Mouse (Mus musculus) small intestine, adult 2 months (tissue): ENCODE measurements at regions not wholly inside any gene's neighbourhood (a gene's known extent, or its start where the extent isn't known, plus 50 kb on each side); places are given as distances from the start of the nearest gene placed in this dataset.
"Not testable (repeated sequence)": the region's sequence is repeated elsewhere in the genome, so short reads cannot be mapped to it uniquely, and the experiment has no call there.

Experiments
- H3K27ac ChIP-seq: fragments of 200-500 bp; 2 replicates; pipeline ENCODE4 v1.5.1; 2012; ENCODE audit warnings: low read depth, low read length, control low read depth, inconsistent platforms; ENCODE audit not compliant: insufficient read depth
- H3K27me3 ChIP-seq: fragments of 200-500 bp; 2 replicates; pipeline ENCODE4 v1.6.1; 2012; ENCODE audit warnings: mild to moderate bottlenecking, moderate library complexity, low read length, inconsistent platforms; ENCODE audit not compliant: control insufficient read depth, insufficient read depth
- H3K36me3 ChIP-seq: fragments of 200-500 bp; 2 replicates; pipeline ENCODE4 v1.6.1; 2012; ENCODE audit warnings: mild to moderate bottlenecking, low read length, control low read depth, inconsistent platforms; ENCODE audit not compliant: control insufficient read depth, insufficient read depth
- H3K4me1 ChIP-seq: fragments of 200-500 bp; 2 replicates; pipeline ENCODE4 v1.6.1; 2012; ENCODE audit warnings: low read length, inconsistent platforms, mixed read lengths; ENCODE audit not compliant: control insufficient read depth, insufficient read depth, insufficient read length
- H3K4me3 ChIP-seq: fragments of 200-500 bp; 2 replicates; pipeline ENCODE4 v1.5.1; 2012; ENCODE audit warnings: low read depth, mild to moderate bottlenecking, control low read depth, inconsistent platforms, low read length, moderate library complexity
- CTCF ChIP-seq: fragments of 200-500 bp; IDR thresholded peaks from 2 replicates; pipeline ENCODE4 v1.5.1; 2012; ENCODE audit warnings: low read depth, mild to moderate bottlenecking, control low read depth, inconsistent platforms, low read length, moderate library complexity, mixed read lengths; ENCODE audit not compliant: insufficient replicate concordance, insufficient read length; ENCODE audit errors: extremely low read depth
- POLR2A ChIP-seq: fragments of 200-500 bp; IDR thresholded peaks from 2 replicates; pipeline ENCODE4 v1.6.1; 2012; ENCODE audit warnings: low read depth, mild to moderate bottlenecking, control low read depth, inconsistent platforms, low read length, moderate library complexity
- WGBS: fragments of 180-500 bp; shearing (Covaris S2); methylation state at CpG from one replicate; pipeline ENCODE4 v1.1.7; 2018; 5-methylcytosine and 5-hydroxymethylcytosine counted together

GRCm38 (mm10) chr16:51086556-51086955, 495.6 kb upstream of the Ccdc54 start:
- no peak overlapping the region for H3K27ac ChIP-seq
- H3K27me3 ChIP-seq = no peaks in the 10 kb centered on the region
- no peak overlapping the region for H3K4me3 ChIP-seq
- no peaks in the 10 kb centered on the region for H3K36me3 ChIP-seq
- 89% methylated on average over 7 of the region's 7 CpGs for WGBS
- TF ChIP-seq CTCF (no peak), POLR2A (no peak)
- H3K4me1 ChIP-seq = no peaks in the 10 kb centered on the region

GRCm38 (mm10) chr16:51080146-51080545, 489.2 kb upstream of the Ccdc54 start:
- 62% methylated on average over 4 of the region's 4 CpGs for WGBS
- H3K27ac ChIP-seq = no peak overlapping the region
- no peaks in the 10 kb centered on the region for H3K27me3 ChIP-seq
- TF ChIP-seq POLR2A = no peak
- no peak for TF ChIP-seq CTCF
- no peaks in the 10 kb centered on the region for H3K36me3 ChIP-seq
- H3K4me1 ChIP-seq = no peaks in the 10 kb centered on the region
- no peak overlapping the region for H3K4me3 ChIP-seq

- H3K4me3 ChIP-seq = no peak overlapping the region
- no peak for TF ChIP-seq CTCF
- TF ChIP-seq POLR2A = no peak
- 42% methylated on average over 2 of the region's 2 CpGs for WGBS
- no peak overlapping the region for H3K27ac ChIP-seq
- H3K27me3 ChIP-seq = no peaks in the 10 kb centered on the region
- H3K36me3 ChIP-seq = no peaks in the 10 kb centered on the region
- no peaks in the 10 kb centered on the region for H3K4me1 ChIP-seq
These were observed 457.7 kb upstream of the Ccdc54 start for GRCm38 (mm10) chr16:51048650-51049049.

- Histone ChIP-seq H3K4me1 (no peaks in the 10 kb centered on the region), H3K27me3 (no peaks in the 10 kb centered on the region), H3K27ac (no peak overlapping the region), H3K4me3 (no peak overlapping the region), H3K36me3 (no peaks in the 10 kb centered on the region)
- TF ChIP-seq CTCF (no peak), POLR2A (no peak)
- WGBS = 70% methylated on average over 4 of the region's 4 CpGs
These were observed 457.2 kb upstream of the Ccdc54 start for GRCm38 (mm10) chr16:51048169-51048568.

- H3K27me3 ChIP-seq = no peaks in the 10 kb centered on the region
- no peaks in the 10 kb centered on the region for H3K4me1 ChIP-seq
- no peak overlapping the region for H3K4me3 ChIP-seq
- no peaks in the 10 kb centered on the region for H3K36me3 ChIP-seq
- H3K27ac ChIP-seq = no peak overlapping the region
- TF ChIP-seq POLR2A (no peak), CTCF (no peak)
- WGBS = 81% methylated on average over 4 of the region's 4 CpGs
These were observed 450.4 kb upstream of the Ccdc54 start for GRCm38 (mm10) chr16:51041311-51041710.

GRCm38 (mm10) chr16:51002876-51003275, 411.9 kb upstream of the Ccdc54 start:
- Histone ChIP-seq H3K4me1 (no peaks in the 10 kb centered on the region), H3K4me3 (no peak overlapping the region), H3K27me3 (no peaks in the 10 kb centered on the region), H3K36me3 (no peaks in the 10 kb centered on the region), H3K27ac (no peak overlapping the region)
- TF ChIP-seq POLR2A (no peak), CTCF (no peak)

GRCm38 (mm10) chr16:50964395-50964794, 373.4 kb upstream of the Ccdc54 start:
- no peak overlapping the region for H3K4me3 ChIP-seq
- no peaks in the 10 kb centered on the region for H3K27me3 ChIP-seq
- H3K4me1 ChIP-seq = no peaks in the 10 kb centered on the region
- 56% methylated on average over 2 of the region's 2 CpGs for WGBS
- H3K27ac ChIP-seq = no peak overlapping the region
- no peaks in the 10 kb centered on the region for H3K36me3 ChIP-seq
- no peak for TF ChIP-seq POLR2A
- TF ChIP-seq CTCF = no peak

GRCm38 (mm10) chr16:50944091-50944490, 353.1 kb upstream of the Ccdc54 start:
- 79% methylated on average over 4 of the region's 4 CpGs for WGBS
- Histone ChIP-seq H3K27me3 (no peaks in the 10 kb centered on the region), H3K36me3 (no peaks in the 10 kb centered on the region), H3K4me1 (no peaks in the 10 kb centered on the region), H3K4me3 (no peak overlapping the region), H3K27ac (no peak overlapping the region)
- TF ChIP-seq POLR2A (no peak), CTCF (no peak)

- not testable (repeated sequence) for H3K36me3 ChIP-seq, H3K27ac ChIP-seq, H3K4me1 ChIP-seq, H3K4me3 ChIP-seq, H3K27me3 ChIP-seq
- 75% methylated on average over 6 of the region's 6 CpGs for WGBS
These were observed 352.6 kb upstream of the Ccdc54 start for GRCm38 (mm10) chr16:50943581-50943980.
